Mouse (Mus musculus) stomach, postnatal 0 days (tissue): ENCODE results near the gene Eefsec. TPM values are rescaled to one million over a fixed set of nuclear protein-coding genes. Genes with fewer than 3 reads are reported as not detected.

Experiments
- ATAC-seq: fragments of 200-750 bp; cut with Nextera tagmentation; 2 replicates; pipeline ENCODE4 v1.8.0; 2017; ENCODE audit not compliant: low FRiP score, low TSS enrichment
- DNase-seq: peaks from one replicate; pipeline ENCODE4 v3.0.0-alpha.2; 2016; ENCODE audit warnings: low spot score
- H3K27ac ChIP-seq: fragments of 300-500 bp; sonication (generic); replicated peaks from 2 replicates; pipeline ENCODE4 v1.5.1; 2014; ENCODE audit warnings: mild to moderate bottlenecking, control low read depth
- H3K27me3 ChIP-seq: fragments of 300-500 bp; sonication (generic); 2 replicates; pipeline ENCODE4 v1.6.1; 2014; ENCODE audit warnings: low read length; ENCODE audit not compliant: control insufficient read depth, insufficient read depth
- H3K36me3 ChIP-seq: fragments of 300-500 bp; sonication (generic); 2 replicates; pipeline ENCODE4 v1.6.1; 2014; ENCODE audit warnings: low read length, mixed read lengths; ENCODE audit not compliant: control insufficient read depth, insufficient read depth
- H3K4me1 ChIP-seq: fragments of 300-500 bp; sonication (generic); replicated peaks from 2 replicates; pipeline ENCODE4 v1.6.1; 2014; ENCODE audit warnings: antibody characterized with exemption; ENCODE audit not compliant: control insufficient read depth, insufficient read depth
- H3K4me2 ChIP-seq: fragments of 300-500 bp; sonication (generic); replicated peaks from 2 replicates; pipeline ENCODE4 v1.6.1; 2014; ENCODE audit warnings: low read depth, mild to moderate bottlenecking, control low read depth, moderate library complexity
- H3K4me3 ChIP-seq: fragments of 300-500 bp; sonication (generic); 2 replicates; pipeline ENCODE4 v1.5.1; 2014; ENCODE audit warnings: low read depth, low read length, control low read depth
- H3K9ac ChIP-seq: fragments of 300-500 bp; sonication (generic); 2 replicates; pipeline ENCODE4 v1.6.1; 2014; ENCODE audit warnings: mild to moderate bottlenecking, low read length, control low read depth, mixed read lengths
- H3K9me3 ChIP-seq: fragments of 300-500 bp; sonication (generic); 2 replicates; pipeline ENCODE4 v1.6.1; 2016; ENCODE audit warnings: low read length; ENCODE audit not compliant: control insufficient read depth
- CTCF ChIP-seq: IDR thresholded peaks from 2 replicates; pipeline ENCODE4 v1.5.1; 2016; ENCODE audit warnings: antibody characterized with exemption, low read depth, mild to moderate bottlenecking, moderate library complexity
- EP300 ChIP-seq: optimal IDR thresholded peaks from 2 replicates; pipeline ENCODE3; 2016; ENCODE audit warnings: antibody characterized with exemption
- WGBS: fragments of 180-500 bp; shearing (Covaris S2); extraction: QIAGEN DNeasy Blood & Tissue Kit; methylation state at CpG from one replicate; pipeline ENCODE4 v1.1.7; 2014; 5-methylcytosine and 5-hydroxymethylcytosine counted together
- polyA plus RNA-seq: library from polyadenylated mRNA; unstranded; fragments of >200 nt; fragmentation: Nextera tagmentation; extraction: Ambion mirVana; gene quantifications from 2 replicates; pipeline ENCODE4 v1.2.1, GENCODE M21; 2015

The Eefsec gene
- polyA plus RNA-seq, 1 experiment from 2014 or later = 20.6 TPM

DNA sequence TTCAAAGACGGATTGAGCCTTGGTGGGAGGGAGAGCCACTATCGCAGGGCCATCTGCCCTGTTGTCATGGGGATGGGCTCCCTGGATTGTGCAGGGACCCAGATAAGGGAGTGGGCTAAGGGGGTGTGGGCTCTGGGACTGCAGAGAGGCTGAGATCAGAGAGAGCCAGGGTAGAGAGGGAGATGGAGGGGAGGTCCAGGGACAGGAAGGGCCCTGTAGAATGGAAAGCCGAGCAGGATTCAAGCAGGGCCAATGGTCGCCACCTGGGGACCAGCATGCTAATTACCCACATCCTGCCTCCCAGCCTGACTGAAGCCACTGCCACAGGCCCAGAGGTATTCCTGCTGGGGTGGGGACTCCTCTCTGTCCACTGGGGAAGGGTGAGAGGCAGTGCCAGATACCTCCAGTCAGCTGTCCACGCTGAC is 219.8 kb downstream of the Eefsec start:
- Histone ChIP-seq H3K4me2 (no peak overlapping the region), H3K9ac (no peak overlapping the region), H3K9me3 (no peaks in the 10 kb centered on the region), H3K4me1 (no peaks in the 10 kb centered on the region), H3K4me3 (no peak overlapping the region), H3K36me3 (no peaks in the 10 kb centered on the region), H3K27me3 (no peaks in the 10 kb centered on the region), H3K27ac (no peak overlapping the region)
- WGBS = 25% methylated on average over 4 of the region's 5 CpGs
- ATAC-seq (no peak), DNase-seq (no peak)
- no peak for TF ChIP-seq EP300

GRCm38 (mm10) chr6:88221968-88222367 is 224.4 kb downstream of the Eefsec start, which contains the start of gene Dnajb8:
Gene Dnajb8, plus strand, starts transcription at chr6:88222268.
- no peak for TF ChIP-seq EP300
- TF ChIP-seq CTCF = no peak
- Histone ChIP-seq H3K27me3 (no peaks in the 10 kb centered on the region), H3K4me1 (no peaks in the 10 kb centered on the region), H3K9me3 (no peaks in the 10 kb centered on the region), H3K27ac (no peak within 1 kb of the TSS), H3K4me2 (no peak within 1 kb of the TSS), H3K9ac (no peak within 1 kb of the TSS), H3K4me3 (no peak within 1 kb of the TSS), H3K36me3 (no peaks in the 10 kb centered on the region)
- no peak for DNase-seq
- WGBS = 47% methylated on average over 10 of the region's 10 CpGs
- 0 out of 2 replicates have a peak, but pooled peaks have one; percentile 10 for ATAC-seq

GRCm38 (mm10) chr6:88219094-88219493 is 227.2 kb downstream of the Eefsec start:
- no peak for ATAC-seq
- no peak for DNase-seq
- TF ChIP-seq EP300 (no peak), CTCF (no peak)
- 36% methylated on average over 4 of the region's 4 CpGs for WGBS
- H3K4me1 ChIP-seq = no peaks in the 10 kb centered on the region
- no peak overlapping the region for H3K4me3 ChIP-seq
- H3K4me2 ChIP-seq = no peak overlapping the region
- H3K36me3 ChIP-seq = no peaks in the 10 kb centered on the region
- H3K27me3 ChIP-seq = no peaks in the 10 kb centered on the region
- H3K27ac ChIP-seq = no peak overlapping the region
- H3K9me3 ChIP-seq = no peaks in the 10 kb centered on the region
- no peak overlapping the region for H3K9ac ChIP-seq

DNA sequence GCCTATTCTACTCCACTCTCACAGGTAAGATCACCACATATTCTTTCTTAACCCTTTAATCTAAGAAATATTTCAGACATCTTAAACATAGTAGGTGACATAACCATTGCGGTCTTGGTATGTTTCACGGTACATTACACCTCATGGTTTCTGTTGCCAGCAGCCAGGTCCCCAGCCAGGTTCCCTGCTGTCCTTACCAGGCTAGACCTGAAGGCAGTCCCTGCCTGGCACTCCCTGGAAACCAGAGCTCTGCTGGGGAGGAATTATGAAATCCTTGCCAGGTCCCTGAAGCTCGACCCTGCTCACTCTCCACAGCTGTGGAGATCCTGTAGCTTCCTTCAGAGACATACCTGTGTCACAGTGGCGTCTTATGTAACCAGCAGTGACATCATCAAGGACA is 230.1 kb downstream of the Eefsec start:
- Histone ChIP-seq H3K4me3 (no peak overlapping the region), H3K27ac (no peak overlapping the region), H3K4me1 (no peaks in the 10 kb centered on the region), H3K27me3 (no peaks in the 10 kb centered on the region), H3K4me2 (no peak overlapping the region), H3K9me3 (no peaks in the 10 kb centered on the region), H3K36me3 (no peaks in the 10 kb centered on the region), H3K9ac (no peak overlapping the region)
- ATAC-seq (no peak), DNase-seq (no peak)
- WGBS = 76% methylated on average over 4 of the region's 4 CpGs
- no peak for TF ChIP-seq CTCF
- no peak for TF ChIP-seq EP300

DNA sequence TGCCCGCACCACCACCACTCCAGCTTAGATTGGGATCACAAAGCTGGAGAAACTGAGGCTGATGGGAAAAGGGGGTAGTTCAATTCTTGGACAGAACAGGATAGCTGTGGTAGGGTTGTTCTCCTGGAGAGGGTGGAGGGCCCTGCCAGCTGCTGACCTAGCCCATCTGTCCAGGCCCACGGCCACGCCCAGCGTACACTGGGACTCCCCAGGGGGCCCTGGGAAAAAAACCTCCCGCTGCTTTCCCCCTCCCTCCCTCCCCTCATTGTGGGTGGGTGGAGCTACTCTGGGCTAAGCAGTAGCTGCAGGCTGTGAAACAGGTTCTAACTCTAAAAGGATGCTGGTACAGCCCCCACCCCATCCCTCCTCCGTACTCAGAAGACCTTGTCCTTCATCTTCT is 230.5 kb downstream of the Eefsec start:
- no peak for ATAC-seq
- no peaks in the 10 kb centered on the region for H3K27me3 ChIP-seq

DNA sequence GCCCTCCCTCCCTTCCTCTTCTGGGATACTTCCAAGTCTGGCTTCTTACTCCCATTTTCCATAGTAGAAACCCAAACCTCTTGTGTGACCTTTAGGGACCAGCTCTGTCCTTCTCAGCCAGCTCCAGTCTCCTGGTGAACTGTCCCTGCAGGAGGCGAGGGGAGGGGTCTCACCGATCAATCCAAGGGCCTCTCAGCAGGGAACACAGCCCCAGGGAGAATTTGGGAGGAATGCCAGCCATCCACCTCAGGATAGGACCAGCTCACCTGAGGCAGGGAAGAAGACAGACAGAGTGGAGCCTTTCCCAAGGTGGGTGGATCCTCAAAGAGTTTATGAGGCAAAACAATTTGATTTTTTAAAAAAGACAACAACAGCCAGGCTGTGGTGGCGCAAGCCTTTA is 236.2 kb downstream of the Eefsec start:
- H3K9me3 ChIP-seq = no peaks in the 10 kb centered on the region
- peaks cover 4% of the 10 kb centered on the region; the same call in 1 of the 2 replicates for H3K27me3 ChIP-seq
- no peaks in the 10 kb centered on the region for H3K36me3 ChIP-seq
- no peak for DNase-seq
- H3K4me2 ChIP-seq = no peak overlapping the region
- ATAC-seq = no peak
- no peak overlapping the region for H3K27ac ChIP-seq
- H3K9ac ChIP-seq = no peak overlapping the region
- WGBS = 62% methylated on average over 3 of the region's 3 CpGs
- no peak overlapping the region for H3K4me3 ChIP-seq
- no peak for TF ChIP-seq CTCF
- TF ChIP-seq EP300 = no peak
- no peaks in the 10 kb centered on the region for H3K4me1 ChIP-seq

More for the DNA sequence above, 230.5 kb downstream of the Eefsec start:
- Histone ChIP-seq H3K9ac (no peak overlapping the region), H3K4me3 (no peak overlapping the region), H3K9me3 (no peaks in the 10 kb centered on the region), H3K27ac (no peak overlapping the region), H3K4me1 (no peaks in the 10 kb centered on the region), H3K36me3 (no peaks in the 10 kb centered on the region), H3K4me2 (no peak overlapping the region)
- TF ChIP-seq CTCF (no peak), EP300 (no peak)
- 30% methylated on average over 6 of the region's 6 CpGs for WGBS
- DNase-seq = no peak
